In the genomic region with DNA sequence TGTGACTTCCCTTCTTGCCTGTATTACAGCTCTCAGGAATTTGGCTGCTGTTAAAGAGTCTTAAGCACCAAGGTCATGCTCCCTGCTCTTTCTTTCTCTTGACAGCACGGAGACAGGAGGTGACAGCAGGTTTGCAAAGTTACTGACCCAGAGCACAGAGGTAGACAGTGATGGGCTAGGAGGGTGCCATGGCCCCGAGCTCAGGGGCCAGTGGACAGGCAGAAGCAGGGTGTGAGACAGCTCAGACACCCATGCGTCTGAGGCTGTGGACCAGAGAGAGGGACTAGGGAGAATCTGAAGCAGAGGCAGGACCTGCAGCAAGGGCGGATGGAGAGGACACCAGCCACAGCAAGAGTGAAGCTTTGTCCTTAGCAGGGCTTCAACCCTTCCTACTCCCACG, we compare ENCODE assay signal across 18 mouse cellular contexts.
DNase-seq lines count a peak whose midpoint lies in the region; ATAC-seq and TF ChIP-seq lines count a peak whose summit lies in the region.
"Had no signal": no experiment of that assay in that cellular context is flagged by ENCODE, and none has a peak within 500 bp of the region (broad histone marks: within the 10 kb centered on the region; RNA-seq: fewer than 3 reads in every experiment).

No protein-coding gene starts in this region.

- no peak overlapping the region for H3K27ac ChIP-seq in kidney, embryonic 15.5 days
- no peak overlapping the region for H3K27ac ChIP-seq in midbrain, embryonic 12.5 days (replicated peaks)
- H3K27ac ChIP-seq in midbrain, postnatal 0 days (ENCODE audit: low read depth, low read length) = no peak overlapping the region
- H3K27ac ChIP-seq in embryonic facial prominence, embryonic 10.5 days (replicated peaks) = 0 out of 2 replicates have a peak overlapping the region, but pooled peaks have one; percentile 24
- H3K27ac ChIP-seq: embryonic facial prominence, embryonic 12.5 days; heart, adult 2 months; heart, embryonic 15.5 days; hindbrain, embryonic 14.5 days had no signal

- peaks cover 4% of the 10 kb centered on the region; the same call in 1 of the 2 replicates for H3K4me1 ChIP-seq in kidney, embryonic 15.5 days
- no peaks in the 10 kb centered on the region for H3K4me1 ChIP-seq in midbrain, embryonic 12.5 days
- no peaks in the 10 kb centered on the region for H3K4me1 ChIP-seq in midbrain, postnatal 0 days (ENCODE audit: insufficient read depth, low read length)
- H3K4me1 ChIP-seq in embryonic facial prominence, embryonic 10.5 days = peaks cover 5% of the 10 kb centered on the region
- H3K4me1 ChIP-seq in lung, adult 2 months (ENCODE audit: control insufficient read depth, insufficient read depth, low read length) = no peaks in the 10 kb centered on the region
- H3K4me1 ChIP-seq: embryonic facial prominence, embryonic 12.5 days; heart, embryonic 15.5 days had no signal

- H3K27me3 ChIP-seq in kidney, embryonic 15.5 days = no peaks in the 10 kb centered on the region
- no peaks in the 10 kb centered on the region for H3K27me3 ChIP-seq in midbrain, embryonic 12.5 days
- no peaks in the 10 kb centered on the region for H3K27me3 ChIP-seq in midbrain, postnatal 0 days (ENCODE audit: insufficient read depth, low read length)
- no peaks in the 10 kb centered on the region for H3K27me3 ChIP-seq in embryonic facial prominence, embryonic 10.5 days (replicated peaks; ENCODE audit: low read depth, poor library complexity, severe bottlenecking)
- H3K27me3 ChIP-seq: embryonic facial prominence, embryonic 12.5 days; heart, embryonic 15.5 days had no signal

- no peak for TF ChIP-seq CTCF in midbrain, postnatal 0 days (IDR thresholded peaks at IDR 0.05)
- TF ChIP-seq CTCF in lung, adult 2 months (IDR thresholded peaks at IDR 0.05; ENCODE audit: insufficient read depth, low read length) = no peak

- no peak for DNase-seq in kidney, postnatal 14 days
- no peak for DNase-seq in midbrain, postnatal 0 days (ENCODE audit: low spot score)
- DNase-seq in embryonic facial prominence, embryonic 10.5 days (ENCODE audit: low spot score) = peak; percentile 23
- no peak for DNase-seq in lung, adult 2 months
- DNase-seq: adrenal gland, adult 8-10 months; adrenal gland, postnatal 36 days; cerebellum, adult 2 months; cerebellum, postnatal 10 days; gastrocnemius, postnatal 10 days; heart, adult 2 months; heart, postnatal 14 days had no signal

- 15% methylated on average over 5 of the region's 5 CpGs for WGBS in kidney, embryonic 15.5 days
- WGBS in midbrain, embryonic 12.5 days = 28% methylated on average over 4 of the region's 5 CpGs
- WGBS in midbrain, postnatal 0 days = 34% methylated on average over 5 of the region's 5 CpGs
- 41% methylated on average over 5 of the region's 5 CpGs for WGBS in embryonic facial prominence, embryonic 10.5 days
- 56% methylated on average over 5 of the region's 5 CpGs for WGBS in lung, adult 2 months

- no peak for TF ChIP-seq POLR2A in lung, adult 2 months (IDR thresholded peaks at IDR 0.05; ENCODE audit: borderline replicate concordance, extremely low read depth, low read depth, low read length)

- no peaks in the 10 kb centered on the region for H3K9me3 ChIP-seq in kidney, embryonic 15.5 days (replicated peaks)
- no peaks in the 10 kb centered on the region for H3K9me3 ChIP-seq in midbrain, embryonic 12.5 days
- H3K9me3 ChIP-seq in midbrain, postnatal 0 days (ENCODE audit: low read length) = no peaks in the 10 kb centered on the region
- no peaks in the 10 kb centered on the region for H3K9me3 ChIP-seq in embryonic facial prominence, embryonic 10.5 days
- H3K9me3 ChIP-seq: embryonic facial prominence, embryonic 12.5 days; heart, embryonic 15.5 days had no signal

- H3K4me2 ChIP-seq in kidney, embryonic 15.5 days = no peak overlapping the region
- H3K4me2 ChIP-seq in midbrain, embryonic 12.5 days (replicated peaks) = no peak overlapping the region
- H3K4me2 ChIP-seq in midbrain, postnatal 0 days (ENCODE audit: low read depth, low read length, poor library complexity, severe bottlenecking) = no peak overlapping the region
- H3K4me2 ChIP-seq: embryonic facial prominence, embryonic 12.5 days; heart, embryonic 11.5 days; heart, embryonic 15.5 days; hindbrain, embryonic 14.5 days had no signal

- H3K9ac ChIP-seq in kidney, embryonic 15.5 days = no peak overlapping the region
- no peak overlapping the region for H3K9ac ChIP-seq in midbrain, embryonic 12.5 days (replicated peaks)
- H3K9ac ChIP-seq in midbrain, postnatal 0 days (replicated peaks; ENCODE audit: low read length, poor library complexity, severe bottlenecking) = no peak overlapping the region
- H3K9ac ChIP-seq: embryonic facial prominence, embryonic 12.5 days; heart, embryonic 15.5 days; hindbrain, embryonic 14.5 days had no signal

- no peaks in the 10 kb centered on the region for H3K36me3 ChIP-seq in kidney, embryonic 15.5 days
- no peaks in the 10 kb centered on the region for H3K36me3 ChIP-seq in midbrain, embryonic 12.5 days
- H3K36me3 ChIP-seq in midbrain, postnatal 0 days (ENCODE audit: insufficient read depth, low read length) = no peaks in the 10 kb centered on the region
- H3K36me3 ChIP-seq in embryonic facial prominence, embryonic 10.5 days (replicated peaks) = no peaks in the 10 kb centered on the region
- H3K36me3 ChIP-seq: embryonic facial prominence, embryonic 12.5 days; heart, embryonic 15.5 days had no signal

- no peak overlapping the region for H3K4me3 ChIP-seq in kidney, embryonic 15.5 days (replicated peaks)
- H3K4me3 ChIP-seq in midbrain, embryonic 12.5 days = no peak overlapping the region
- no peak overlapping the region for H3K4me3 ChIP-seq in midbrain, postnatal 0 days (ENCODE audit: low read depth, low read length)
- no peak overlapping the region for H3K4me3 ChIP-seq in embryonic facial prominence, embryonic 10.5 days
- no peak overlapping the region for H3K4me3 ChIP-seq in lung, adult 2 months (replicated peaks; ENCODE audit: extremely low read depth, low read depth, low read length)
- H3K4me3 ChIP-seq: embryonic facial prominence, embryonic 12.5 days; heart, adult 2 months; heart, embryonic 15.5 days had no signal

- ATAC-seq in kidney, embryonic 15.5 days (replicated peaks; ENCODE audit: low FRiP score) = peak; percentile 80
- 0 out of 2 replicates have a peak, but pooled peaks have one; percentile 38 for ATAC-seq in midbrain, embryonic 12.5 days (ENCODE audit: low FRiP score, low read depth)
- no peak for ATAC-seq in midbrain, postnatal 0 days (ENCODE audit: low FRiP score)
- ATAC-seq: forebrain, embryonic 16.5 days had no signal
